ENCODE assay signal across 13 mouse cellular contexts in genomic region chr17:87102636-87103035, GRCm38 (mm10). TPM values are rescaled to one million over a fixed set of nuclear protein-coding genes. Genes with fewer than 3 reads are reported as not detected.
A peak's percentile ranks its signal among the peaks of the same experiment; 100 is the strongest.
DNase-seq lines count a peak whose midpoint lies in the region; ATAC-seq and TF ChIP-seq lines count a peak whose summit lies in the region.
"Had no signal": no experiment of that assay in that cellular context is flagged by ENCODE, and none has a peak within 500 bp of the region (broad histone marks: within the 10 kb centered on the region; RNA-seq: fewer than 3 reads in every experiment).

No protein-coding gene starts in this region.

- no peaks in the 10 kb centered on the region for H3K36me3 ChIP-seq in kidney, embryonic 14.5 days (ENCODE audit: control insufficient read depth, insufficient read depth, low read length)
- no peaks in the 10 kb centered on the region for H3K36me3 ChIP-seq in lung, postnatal 0 days (ENCODE audit: insufficient read depth, low read length)
- no peaks in the 10 kb centered on the region for H3K36me3 ChIP-seq in hindbrain, embryonic 14.5 days (replicated peaks; ENCODE audit: control insufficient read depth, insufficient read depth)
- H3K36me3 ChIP-seq: G1E; midbrain, embryonic 13.5 days had no signal

- no peak overlapping the region for H3K27ac ChIP-seq in kidney, embryonic 14.5 days (ENCODE audit: low read depth, low read length)
- no peak overlapping the region for H3K27ac ChIP-seq in lung, postnatal 0 days (ENCODE audit: low read length)
- H3K27ac ChIP-seq in hindbrain, embryonic 14.5 days, result no peak overlapping the region
- H3K27ac ChIP-seq: midbrain, embryonic 13.5 days had no signal

- TF ChIP-seq CTCF in lung, postnatal 0 days (IDR thresholded peaks at IDR 0.05), result no peak

- peaks cover 5% of the 10 kb centered on the region; the same call in 1 of the 2 replicates for H3K4me1 ChIP-seq in kidney, embryonic 14.5 days (ENCODE audit: control insufficient read depth, insufficient read depth, low read length)
- H3K4me1 ChIP-seq in lung, postnatal 0 days (ENCODE audit: insufficient read depth, low read depth, low read length), result peaks cover 5% of the 10 kb centered on the region; the same call in 1 of the 2 replicates
- peaks cover 4% of the 10 kb centered on the region; the same call in 1 of the 2 replicates for H3K4me1 ChIP-seq in hindbrain, embryonic 14.5 days (replicated peaks; ENCODE audit: control insufficient read depth, insufficient read depth, low read length)

- no peaks in the 10 kb centered on the region for H3K27me3 ChIP-seq in kidney, embryonic 14.5 days (ENCODE audit: control insufficient read depth, insufficient read depth, low read length)
- no peaks in the 10 kb centered on the region for H3K27me3 ChIP-seq in lung, postnatal 0 days (replicated peaks; ENCODE audit: insufficient read depth, low read length)
- H3K27me3 ChIP-seq in hindbrain, embryonic 14.5 days (ENCODE audit: control insufficient read depth, insufficient read depth, low read length), result no peaks in the 10 kb centered on the region
- H3K27me3 ChIP-seq: midbrain, embryonic 13.5 days had no signal

- ATAC-seq in kidney, embryonic 14.5 days (ENCODE audit: low FRiP score, low TSS enrichment), result no peak
- no peak for ATAC-seq in lung, postnatal 0 days
- ATAC-seq in hindbrain, embryonic 14.5 days (ENCODE audit: low FRiP score), result no peak
- ATAC-seq: forebrain, embryonic 16.5 days; midbrain, embryonic 13.5 days had no signal

- peak; percentile 33; the same call in 1 of the 2 replicates for TF ChIP-seq EP300 in lung, postnatal 0 days (IDR thresholded peaks at IDR 0.05)

- intact Hi-C loops in heart, postnatal 25 days (cut with DNase I), result loop anchor here (5.0 kb wide), 1 partner anchor 45 kb away; no protein-coding TSS in a partner anchor

- no peak overlapping the region for H3K4me2 ChIP-seq in kidney, embryonic 14.5 days (replicated peaks; ENCODE audit: low read depth, low read length)
- no peak overlapping the region for H3K4me2 ChIP-seq in lung, postnatal 0 days (replicated peaks; ENCODE audit: low read depth, low read length)
- no peak overlapping the region for H3K4me2 ChIP-seq in hindbrain, embryonic 14.5 days (replicated peaks)
- H3K4me2 ChIP-seq: midbrain, embryonic 13.5 days had no signal

- H3K9me3 ChIP-seq in kidney, embryonic 14.5 days (ENCODE audit: control insufficient read depth, low read length), result no peaks in the 10 kb centered on the region
- H3K9me3 ChIP-seq in lung, postnatal 0 days (ENCODE audit: low read length), result no peaks in the 10 kb centered on the region
- H3K9me3 ChIP-seq in hindbrain, embryonic 14.5 days (ENCODE audit: control insufficient read depth, low read length), result no peaks in the 10 kb centered on the region
- H3K9me3 ChIP-seq: midbrain, embryonic 13.5 days had no signal

- H3K4me3 ChIP-seq in kidney, embryonic 14.5 days (ENCODE audit: low read length), result no peak overlapping the region
- H3K4me3 ChIP-seq in lung, postnatal 0 days (ENCODE audit: low read depth, low read length), result no peak overlapping the region
- no peak overlapping the region for H3K4me3 ChIP-seq in hindbrain, embryonic 14.5 days (replicated peaks; ENCODE audit: low read length)
- H3K4me3 ChIP-seq: midbrain, embryonic 13.5 days had no signal

- H3K9ac ChIP-seq in kidney, embryonic 14.5 days (ENCODE audit: low read depth, low read length), result no peak overlapping the region
- H3K9ac ChIP-seq in lung, postnatal 0 days (replicated peaks; ENCODE audit: low read depth), result no peak overlapping the region
- no peak overlapping the region for H3K9ac ChIP-seq in hindbrain, embryonic 14.5 days
- H3K9ac ChIP-seq: midbrain, embryonic 13.5 days had no signal

- DNase-seq in kidney, adult 11 months, result peak; percentile 65
- peak; percentile 88 to 96 for DNase-seq in adrenal gland, adult (ENCODE audit: inconsistent age in 2 of 2, low spot score in 1 of 2)
- peak; percentile 19 for DNase-seq in heart, postnatal 25 days (ENCODE audit: low spot score)
- peak; percentile 72 for DNase-seq in lung, postnatal 0 days (ENCODE audit: low spot score)
- DNase-seq in right cerebral cortex, postnatal 36 days (ENCODE audit: low spot score in 2 of 2), result no peak
- DNase-seq in hindbrain, embryonic 14.5 days (ENCODE audit: low spot score), result no peak
- DNase-seq in testis, postnatal 10 days (ENCODE audit: low spot score), result no peak
- DNase-seq: cerebellum, adult 18-20 months; right cerebral cortex, postnatal 14 days had no signal

- 51% methylated on average over 8 of the region's 8 CpGs for WGBS in kidney, embryonic 14.5 days
- 19% methylated on average over 8 of the region's 8 CpGs for WGBS in lung, postnatal 0 days
- 76% methylated on average over 8 of the region's 8 CpGs for WGBS in hindbrain, embryonic 14.5 days

RNA-seq across cellular contexts. Expression of gene Socs5, which starts 4.8 kb away (rescaled TPM):
- 17.5 and 24.5 TPM in 2 replicates for polyA plus RNA-seq in kidney, embryonic 14.5 days (2014; fragmentation: Nextera tagmentation; extraction: Ambion mirVana)
- 10 to 100 TPM; 27.6 to 34.0 TPM for total RNA-seq in heart, postnatal 25 days (2021)
- polyA plus RNA-seq in lung, postnatal 0 days (2015; fragmentation: Nextera tagmentation; extraction: Ambion mirVana), result 9.5 and 10.5 TPM in 2 replicates
- polyA plus RNA-seq in hindbrain, embryonic 14.5 days (2014; fragmentation: Nextera tagmentation; extraction: Ambion mirVana), result 22.1 and 24.0 TPM in 2 replicates

Comparison
In these comparisons a context has a peak if more than half of its experiments do, and no peak if none do; other contexts are left out.
1. DNase-seq: peak in kidney, adult 11 months (single experiment), adrenal gland, adult (2 of 2), heart, postnatal 25 days (single experiment) and lung, postnatal 0 days (single experiment); none in right cerebral cortex, postnatal 36 days (0 of 2), hindbrain, embryonic 14.5 days (single experiment) and testis, postnatal 10 days (single experiment).